Mouse (Mus musculus) bone marrow macrophage, adult 2 months (primary cell): ENCODE data around the gene Ctbp2.

ENCODE experiments used
- CTCF ChIP-seq: IDR thresholded peaks from 2 replicates; pipeline ENCODE4 v1.5.1; 2012; ENCODE audit warnings: low read depth, mild to moderate bottlenecking, low read length, moderate library complexity
- POLR2A ChIP-seq: IDR thresholded peaks from 2 replicates; pipeline ENCODE4 v1.6.1; 2012; ENCODE audit warnings: mild to moderate bottlenecking, low read depth, low read length, borderline replicate concordance

GRCm38 (mm10) chr7:133123999-133124700 is at the start of gene Ctbp2:
- TF ChIP-seq CTCF: no peak
- TF ChIP-seq POLR2A: no peak
